Comparison of ENCODE assay signal across 8 mouse cellular contexts in the genomic region with DNA sequence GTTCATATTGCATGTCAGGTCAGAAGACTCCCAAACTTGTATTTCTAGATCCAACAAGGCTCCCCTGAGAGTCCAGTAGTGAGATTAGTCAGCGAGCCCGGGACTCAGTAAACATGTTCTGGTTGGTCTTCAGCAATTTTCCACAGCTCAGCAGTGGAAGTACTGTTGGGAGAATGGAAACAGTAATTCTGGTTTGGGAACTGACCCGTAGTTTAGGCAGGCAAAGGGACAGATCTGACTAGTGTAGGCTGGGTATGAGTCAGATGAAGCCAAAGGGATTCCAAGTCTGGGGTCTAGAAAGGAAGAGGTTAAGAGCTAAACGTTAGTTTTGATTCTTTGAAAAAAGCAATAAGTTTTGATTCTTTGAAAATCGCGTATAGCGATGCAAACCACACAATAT. TPM values are rescaled to one million over a fixed set of nuclear protein-coding genes. Genes with fewer than 3 reads are reported as not detected.
A peak's percentile ranks its signal among the peaks of the same experiment; 100 is the strongest.
DNase-seq lines count a peak whose midpoint lies in the region; ATAC-seq and TF ChIP-seq lines count a peak whose summit lies in the region.

No protein-coding gene starts in this region.

- intact Hi-C loops in gastrocnemius, adult 2 months (cut with DNase I) = loop anchor here (5.0 kb wide), 2 partner anchors 49 to 139 kb away; partner anchors contain the start of gene Becn1

- DNase-seq in gastrocnemius, adult 2 months = no peak
- no peak for DNase-seq in gastrocnemius, postnatal 10 days
- DNase-seq in ES-E14 (ENCODE audit: low read depth, low spot score) = no peak
- DNase-seq in forebrain, postnatal 0 days = no peak
- DNase-seq in natural killer cell, adult 2 months (ENCODE audit: low spot score in 2 of 2) = no peak
- DNase-seq in layer of hippocampus, adult 8-10 months (ENCODE audit: low spot score in 2 of 2) = no peak
- DNase-seq in retina, postnatal 1 day = no peak

- in situ Hi-C loops in ES-E14 (cut with MboI; ENCODE audit: low sequenced_read_pairs in 2 of 2, unreplicated experiment in 2 of 2) = no loop called here

- peak overlapping the region; percentile 93 for H3K4me2 ChIP-seq in forebrain, postnatal 0 days (ENCODE audit: low read depth)
- peak overlapping the region; percentile 91 for H3K4me2 ChIP-seq in liver, embryonic 12.5 days

- no peak for TF ChIP-seq CTCF in gastrocnemius, adult 2 months (IDR thresholded peaks at IDR 0.05)
- TF ChIP-seq CTCF in forebrain, postnatal 0 days (IDR thresholded peaks at IDR 0.05; ENCODE audit: low read depth) = no peak

- WGBS in forebrain, postnatal 0 days = 14% methylated on average over 7 of the region's 7 CpGs
- 8% methylated on average over 7 of the region's 7 CpGs for WGBS in liver, embryonic 12.5 days (ENCODE audit: insufficient replicate concordance)

- H3K9me3 ChIP-seq in ES-E14 (ENCODE audit: control insufficient read depth, insufficient read depth, low read depth, low read length) = no peaks in the 10 kb centered on the region
- H3K9me3 ChIP-seq in forebrain, postnatal 0 days (ENCODE audit: low read length) = no peaks in the 10 kb centered on the region
- H3K9me3 ChIP-seq in liver, embryonic 12.5 days (replicated peaks) = no peaks in the 10 kb centered on the region

- peaks cover under 1% of the 10 kb centered on the region; the same call in 1 of the 2 replicates for H3K27me3 ChIP-seq in forebrain, postnatal 0 days (ENCODE audit: insufficient read depth, low read length)
- peaks cover 10% of the 10 kb centered on the region for H3K27me3 ChIP-seq in liver, embryonic 12.5 days (replicated peaks)

- H3K27ac ChIP-seq in gastrocnemius, adult 2 months = peak overlapping the region; percentile 95
- H3K27ac ChIP-seq in ES-E14 (ENCODE audit: insufficient read depth, low read depth, low read length, poor library complexity, severe bottlenecking) = no peak overlapping the region
- H3K27ac ChIP-seq in forebrain, postnatal 0 days (ENCODE audit: low read depth, low read length) = no peak overlapping the region
- peak overlapping the region; percentile 94 for H3K27ac ChIP-seq in liver, embryonic 12.5 days

- H3K9ac ChIP-seq in ES-E14 (ENCODE audit: insufficient read depth, low read depth, low read length, poor library complexity, severe bottlenecking) = peak overlapping the region; percentile 88; the same call in 1 of the 2 replicates
- H3K9ac ChIP-seq in forebrain, postnatal 0 days = peak overlapping the region; percentile 88; the same call in 1 of the 2 replicates
- H3K9ac ChIP-seq in liver, embryonic 12.5 days = peak overlapping the region; percentile 91

- H3K4me1 ChIP-seq in ES-E14 (ENCODE audit: control insufficient read depth in 2 of 2, insufficient read depth in 2 of 2, low read length in 2 of 2, poor library complexity in 1 of 2) = peaks cover 0 to 5% of the 10 kb centered on the region in 2 experiments; a peak in 1 of 4 replicates
- peaks cover 11% of the 10 kb centered on the region; the same call in 1 of the 2 replicates for H3K4me1 ChIP-seq in forebrain, postnatal 0 days (ENCODE audit: insufficient read depth)
- peaks cover 57% of the 10 kb centered on the region for H3K4me1 ChIP-seq in liver, embryonic 12.5 days

- peaks cover 2% of the 10 kb centered on the region; the same call in 1 of the 2 replicates for H3K36me3 ChIP-seq in ES-E14 (ENCODE audit: control insufficient read depth, insufficient read depth, low read length, poor library complexity, severe bottlenecking)
- no peaks in the 10 kb centered on the region; the same call in 1 of the 2 replicates for H3K36me3 ChIP-seq in forebrain, postnatal 0 days (ENCODE audit: insufficient read depth)
- peaks cover 24% of the 10 kb centered on the region for H3K36me3 ChIP-seq in liver, embryonic 12.5 days

- H3K4me3 ChIP-seq in gastrocnemius, adult 2 months = peak overlapping the region; percentile 90
- H3K4me3 ChIP-seq in ES-E14 (ENCODE audit: insufficient read depth in 1 of 2, low read depth in 1 of 2, low read length in 2 of 2, poor library complexity in 1 of 2, severe bottlenecking in 1 of 2) = peak overlapping the region; percentile 80 to 92
- peak overlapping the region; percentile 84 for H3K4me3 ChIP-seq in forebrain, postnatal 0 days (ENCODE audit: low read depth, low read length)
- peak overlapping the region; percentile 89 for H3K4me3 ChIP-seq in liver, embryonic 12.5 days

- ATAC-seq in forebrain, postnatal 0 days = no peak
- no peak for ATAC-seq in liver, embryonic 12.5 days

TF ChIP-seq in ES-E14, 5 proteins besides CTCF, POLR2A, EP300 and RAD21:
- TF ChIP-seq ZC3H11A (IDR thresholded peaks at IDR 0.05; ENCODE audit: borderline replicate concordance, low read depth, low read length) (no peak), HCFC1 (IDR thresholded peaks at IDR 0.05; ENCODE audit: borderline replicate concordance, insufficient read depth, low read length) (no peak), CHD2 (IDR thresholded peaks at IDR 0.05; ENCODE audit: low read depth, low read length) (no peak), ZNF384 (IDR thresholded peaks at IDR 0.05; ENCODE audit: low read depth, low read length) (no peak), MAFK (IDR thresholded peaks at IDR 0.05; ENCODE audit: insufficient read depth, low read depth, low read length) (no peak)

RNA-seq across cellular contexts. Expression of gene Vps25, which starts 0.6 kb away (rescaled TPM):
- 10 to 100 TPM; 40.2 to 53.4 TPM for total RNA-seq in gastrocnemius, adult 2 months (2021)
- total RNA-seq in gastrocnemius, postnatal 10 days (2021) = 10 to 100 TPM; 40.1 to 44.3 TPM
- 105 and 135 TPM in 2 replicates for total RNA-seq in ES-E14 (2012; rRNA removed)
- total RNA-seq in forebrain, postnatal 0 days (2014; rRNA removed) = 71.7 and 75.8 TPM in 2 replicates
- 135 and 138 TPM in 2 replicates for polyA plus RNA-seq in forebrain, postnatal 0 days (2015; fragmentation: Nextera tagmentation; extraction: Ambion mirVana)
- 106 TPM in 2 replicates for polyA plus RNA-seq in liver, embryonic 12.5 days (2016; fragmentation: Nextera tagmentation; extraction: Ambion mirVana)
- total RNA-seq in layer of hippocampus, adult 8-10 months (2022) = 10 to 100 TPM; 59.1 to 76.6 (median 65.5) TPM

RNA-seq across cellular contexts. Expression of gene Ramp2, which starts 7.1 kb away (rescaled TPM):
- total RNA-seq in gastrocnemius, adult 2 months (2021) = 10 to 100 TPM; 34.8 to 37.0 TPM
- 10 to 100 TPM; 70.5 to 72.8 TPM for total RNA-seq in gastrocnemius, postnatal 10 days (2021)
- total RNA-seq in ES-E14 (2012; rRNA removed) = 4.0 and 5.6 TPM in 2 replicates
- 42.9 and 46.0 TPM in 2 replicates for total RNA-seq in forebrain, postnatal 0 days (2014; rRNA removed)
- polyA plus RNA-seq in forebrain, postnatal 0 days (2015; fragmentation: Nextera tagmentation; extraction: Ambion mirVana) = 93.4 and 102 TPM in 2 replicates
- 32.6 and 33.5 TPM in 2 replicates for polyA plus RNA-seq in liver, embryonic 12.5 days (2016; fragmentation: Nextera tagmentation; extraction: Ambion mirVana)
- total RNA-seq in layer of hippocampus, adult 8-10 months (2022) = 10 to 100 TPM; 54.2 to 66.0 (median 64.6) TPM

RNA-seq across cellular contexts. Expression of gene Wnk4, which starts 7.4 kb away (rescaled TPM):
- under 1 TPM; 0.08 to 0.22 TPM for total RNA-seq in gastrocnemius, adult 2 months (2021)
- 1 to 10 TPM in 1 of 2 experiments, under 1 TPM in 1; 0.35 to 1.4 TPM for total RNA-seq in gastrocnemius, postnatal 10 days (2021)
- total RNA-seq in ES-E14 (2012; rRNA removed) = 0.49 and 1.1 TPM in 2 replicates
- total RNA-seq in forebrain, postnatal 0 days (2014; rRNA removed) = 3.2 and 5.4 TPM in 2 replicates
- 7.8 and 9.1 TPM in 2 replicates for polyA plus RNA-seq in forebrain, postnatal 0 days (2015; fragmentation: Nextera tagmentation; extraction: Ambion mirVana)
- polyA plus RNA-seq in liver, embryonic 12.5 days (2016; fragmentation: Nextera tagmentation; extraction: Ambion mirVana) = 11.3 and 12.3 TPM in 2 replicates
- 10 to 100 TPM in 3 of 4 experiments, 1 to 10 TPM in 1; 9.0 to 11.6 (median 10.9) TPM for total RNA-seq in layer of hippocampus, adult 8-10 months (2022)

RNA-seq across cellular contexts. Expression of gene Cntd1, which starts 25.9 kb away (rescaled TPM):
- under 1 TPM; 0.20 to 0.36 TPM for total RNA-seq in gastrocnemius, adult 2 months (2021)
- under 1 TPM; 0.14 to 0.18 TPM for total RNA-seq in gastrocnemius, postnatal 10 days (2021)
- total RNA-seq in ES-E14 (2012; rRNA removed) = 2.1 and 2.4 TPM in 2 replicates
- 0.10 and 0.15 TPM in 2 replicates for total RNA-seq in forebrain, postnatal 0 days (2014; rRNA removed)
- 0.36 and 0.61 TPM in 2 replicates for polyA plus RNA-seq in forebrain, postnatal 0 days (2015; fragmentation: Nextera tagmentation; extraction: Ambion mirVana)
- polyA plus RNA-seq in liver, embryonic 12.5 days (2016; fragmentation: Nextera tagmentation; extraction: Ambion mirVana) = 0.74 and 1.3 TPM in 2 replicates
- 1 to 10 TPM in 1 of 4 experiments, under 1 TPM in 3; 0.16 to 1.4 (median 0.52) TPM for total RNA-seq in layer of hippocampus, adult 8-10 months (2022)

RNA-seq across cellular contexts. Expression of gene Coa3, which starts 26.0 kb away (rescaled TPM):
- 10 to 100 TPM; 63.0 to 87.7 TPM for total RNA-seq in gastrocnemius, adult 2 months (2021)
- 10 to 100 TPM; 66.3 to 74.5 TPM for total RNA-seq in gastrocnemius, postnatal 10 days (2021)
- 107 and 139 TPM in 2 replicates for total RNA-seq in ES-E14 (2012; rRNA removed)
- 110 and 140 TPM in 2 replicates for total RNA-seq in forebrain, postnatal 0 days (2014; rRNA removed)
- polyA plus RNA-seq in forebrain, postnatal 0 days (2015; fragmentation: Nextera tagmentation; extraction: Ambion mirVana) = 208 and 233 TPM in 2 replicates
- polyA plus RNA-seq in liver, embryonic 12.5 days (2016; fragmentation: Nextera tagmentation; extraction: Ambion mirVana) = 144 and 150 TPM in 2 replicates
- total RNA-seq in layer of hippocampus, adult 8-10 months (2022) = 10 to 100 TPM; 90.3 to 98.9 (median 91.4) TPM

Comparison
In these comparisons a context has a peak if more than half of its experiments do, and no peak if none do; other contexts are left out.
1. H3K27ac ChIP-seq: peak in gastrocnemius, adult 2 months (single experiment) and liver, embryonic 12.5 days (single experiment); none in ES-E14 (single experiment) and forebrain, postnatal 0 days (single experiment).
2. Peak in every context shown above with its lines, with median percentiles within 50 percentile points of each other: H3K4me3 ChIP-seq and H3K9ac ChIP-seq.